Mouse (Mus musculus) lung, embryonic 15.5 days (tissue): ENCODE measurements at regions not wholly inside any gene's neighbourhood (a gene's known extent, or its start where the extent isn't known, plus 50 kb on each side); places are given as distances from the start of the nearest gene placed in this dataset.

Source experiments
- ATAC-seq: fragments of 200-750 bp; cut with Nextera tagmentation; 2 replicates; pipeline ENCODE4 v1.8.0; 2017; ENCODE audit warnings: moderate number of reproducible peaks, borderline replicate concordance; ENCODE audit not compliant: low FRiP score, low TSS enrichment; ENCODE audit errors: extremely low read depth
- H3K27ac ChIP-seq: fragments of 300-500 bp; sonication (generic); 2 replicates; pipeline ENCODE4 v1.5.1; 2015; ENCODE audit warnings: moderate library complexity, mild to moderate bottlenecking, inconsistent platforms
- H3K27me3 ChIP-seq: fragments of 300-500 bp; sonication (generic); 2 replicates; pipeline ENCODE4 v1.6.1; 2015; ENCODE audit warnings: inconsistent platforms
- H3K36me3 ChIP-seq: fragments of 300-500 bp; sonication (generic); 2 replicates; pipeline ENCODE4 v1.6.1; 2015; ENCODE audit warnings: inconsistent platforms
- H3K4me1 ChIP-seq: fragments of 300-500 bp; sonication (generic); 2 replicates; pipeline ENCODE4 v1.6.1; 2015; ENCODE audit warnings: inconsistent platforms
- H3K4me2 ChIP-seq: fragments of 300-500 bp; sonication (generic); 2 replicates; pipeline ENCODE4 v1.6.1; 2015; ENCODE audit warnings: inconsistent platforms, mild to moderate bottlenecking, moderate library complexity
- H3K4me3 ChIP-seq: fragments of 300-500 bp; sonication (generic); 2 replicates; pipeline ENCODE4 v1.5.1; 2015; ENCODE audit warnings: mild to moderate bottlenecking, inconsistent platforms
- H3K9ac ChIP-seq: fragments of 300-500 bp; sonication (generic); 2 replicates; pipeline ENCODE4 v1.6.1; 2015; ENCODE audit warnings: inconsistent platforms
- H3K9me3 ChIP-seq: fragments of 300-500 bp; sonication (generic); 2 replicates; pipeline ENCODE4 v1.6.1; 2016; ENCODE audit warnings: inconsistent platforms
- WGBS: fragments of 180-500 bp; shearing (Covaris S2); methylation state at CpG from one replicate; pipeline ENCODE4 v1.1.7; 2015; 5-methylcytosine and 5-hydroxymethylcytosine counted together

DNA sequence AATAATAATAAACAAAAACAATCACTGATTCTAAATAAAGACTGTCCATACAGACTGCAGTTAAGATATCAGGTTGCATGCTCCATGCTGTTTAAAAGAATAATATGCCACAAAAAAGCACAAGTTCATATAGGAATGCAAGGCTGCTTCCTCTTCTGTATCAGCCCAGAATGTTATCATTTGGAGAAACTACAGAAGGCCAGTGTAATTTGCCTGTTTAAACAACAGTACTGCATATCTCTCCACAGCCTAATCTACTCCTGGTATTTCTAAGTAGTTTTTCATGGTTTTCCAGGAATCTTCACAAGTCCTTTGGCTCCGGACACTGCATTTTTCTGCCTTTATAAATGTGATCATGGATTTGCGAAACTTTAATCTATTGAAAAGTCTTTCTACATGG is 111.9 kb upstream of the Cpeb2 start:
- H3K9ac ChIP-seq = no peak overlapping the region
- H3K4me1 ChIP-seq = no peaks in the 10 kb centered on the region
- no peak overlapping the region for H3K4me3 ChIP-seq
- no peak for ATAC-seq
- no peak overlapping the region for H3K27ac ChIP-seq
- no peaks in the 10 kb centered on the region for H3K36me3 ChIP-seq
- no peak overlapping the region for H3K4me2 ChIP-seq
- WGBS = 46% methylated on average over 2 of the region's 2 CpGs
- H3K27me3 ChIP-seq = no peaks in the 10 kb centered on the region
- no peaks in the 10 kb centered on the region for H3K9me3 ChIP-seq

DNA sequence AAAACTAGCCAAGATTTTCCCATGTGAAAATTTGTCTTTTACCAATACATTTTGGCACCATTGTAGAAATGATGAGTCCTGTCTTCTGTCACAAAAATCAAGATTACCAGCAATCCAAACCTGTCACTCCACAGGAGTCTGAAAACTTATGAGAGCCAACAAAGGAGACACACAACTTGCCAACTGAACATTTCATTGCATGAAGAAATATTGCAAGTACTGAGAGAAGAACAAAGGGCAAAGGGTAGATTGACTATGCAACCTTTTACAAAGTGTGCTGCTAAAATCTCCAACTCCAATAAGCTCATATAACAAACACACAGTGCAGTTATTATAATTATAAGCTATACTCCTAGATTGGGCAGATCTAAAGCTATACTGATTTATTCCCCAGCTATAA is 108.7 kb upstream of the Cpeb2 start:
- no peaks in the 10 kb centered on the region for H3K27me3 ChIP-seq
- H3K9me3 ChIP-seq = no peaks in the 10 kb centered on the region
- no peak overlapping the region for H3K9ac ChIP-seq
- H3K36me3 ChIP-seq = no peaks in the 10 kb centered on the region
- ATAC-seq = no peak
- no peak overlapping the region for H3K27ac ChIP-seq
- no peaks in the 10 kb centered on the region for H3K4me1 ChIP-seq
- H3K4me3 ChIP-seq = no peak overlapping the region
- no peak overlapping the region for H3K4me2 ChIP-seq

DNA sequence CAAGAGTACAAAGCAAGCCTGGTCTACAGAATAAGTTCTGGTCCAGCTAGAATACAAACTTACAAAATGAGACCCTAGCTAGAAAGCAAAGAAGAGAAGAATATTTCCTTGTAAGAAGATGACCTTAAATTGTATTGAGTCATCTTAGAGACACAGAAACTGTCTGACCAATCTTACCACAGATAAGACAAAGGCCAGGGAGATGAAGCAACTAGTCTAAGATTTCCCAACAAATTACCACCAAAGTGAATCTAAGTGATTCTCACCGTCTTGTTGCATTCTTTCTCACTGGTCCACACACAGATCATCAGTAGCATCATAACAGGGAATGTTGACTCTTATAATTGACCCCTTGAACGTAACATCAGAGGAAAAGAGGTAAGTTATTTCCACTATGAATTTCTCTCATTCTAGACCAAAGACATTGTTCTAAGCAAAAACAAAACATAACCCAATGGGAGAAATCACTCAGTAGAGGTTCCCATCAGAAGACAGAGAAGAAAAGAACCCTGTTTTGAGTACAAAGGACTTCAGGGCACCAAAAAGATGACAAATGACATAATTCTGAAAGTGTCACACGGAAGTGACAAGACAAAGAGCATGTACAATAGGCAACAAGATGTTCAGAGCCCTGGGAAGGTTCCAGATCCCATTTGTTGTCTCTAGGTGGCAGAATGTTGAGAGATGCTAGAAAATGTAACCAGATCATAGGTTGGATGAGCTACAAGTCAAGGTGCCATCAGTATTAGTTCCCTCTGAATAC is 107.0 kb upstream of the Cpeb2 start:
- no peak for ATAC-seq
- H3K27ac ChIP-seq = no peak overlapping the region
- H3K9me3 ChIP-seq = no peaks in the 10 kb centered on the region
- H3K4me3 ChIP-seq = no peak overlapping the region
- H3K4me2 ChIP-seq = no peak overlapping the region
- 71% methylated on average over 3 of the region's 3 CpGs for WGBS
- H3K36me3 ChIP-seq = no peaks in the 10 kb centered on the region
- H3K27me3 ChIP-seq = no peaks in the 10 kb centered on the region
- H3K4me1 ChIP-seq = no peaks in the 10 kb centered on the region
- H3K9ac ChIP-seq = no peak overlapping the region

DNA sequence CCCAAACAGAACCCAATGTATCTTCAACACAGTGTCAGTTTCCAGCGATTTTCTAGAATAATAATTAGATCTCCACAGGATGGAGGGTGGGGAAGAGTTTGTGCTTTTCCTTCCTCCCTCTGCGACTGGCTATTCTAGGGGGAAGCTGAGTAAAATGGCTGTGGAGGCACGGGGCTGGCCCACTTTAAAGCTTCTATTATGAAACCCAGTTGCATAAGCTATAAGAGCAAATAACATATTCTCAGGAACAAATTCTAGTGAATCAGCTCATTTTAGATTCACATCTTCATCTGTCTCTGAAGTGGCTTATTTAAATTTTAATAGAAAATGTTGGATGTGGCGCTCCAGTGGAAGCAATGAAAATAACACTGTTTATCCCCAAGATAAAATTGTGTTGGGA is 102.6 kb upstream of the Cpeb2 start:
- Histone ChIP-seq H3K9me3 (no peaks in the 10 kb centered on the region), H3K9ac (no peak overlapping the region), H3K4me3 (no peak overlapping the region), H3K27me3 (no peaks in the 10 kb centered on the region), H3K4me2 (no peak overlapping the region), H3K27ac (no peak overlapping the region), H3K4me1 (no peaks in the 10 kb centered on the region), H3K36me3 (no peaks in the 10 kb centered on the region)
- no peak for ATAC-seq
- 74% methylated on average over 4 of the region's 4 CpGs for WGBS

DNA sequence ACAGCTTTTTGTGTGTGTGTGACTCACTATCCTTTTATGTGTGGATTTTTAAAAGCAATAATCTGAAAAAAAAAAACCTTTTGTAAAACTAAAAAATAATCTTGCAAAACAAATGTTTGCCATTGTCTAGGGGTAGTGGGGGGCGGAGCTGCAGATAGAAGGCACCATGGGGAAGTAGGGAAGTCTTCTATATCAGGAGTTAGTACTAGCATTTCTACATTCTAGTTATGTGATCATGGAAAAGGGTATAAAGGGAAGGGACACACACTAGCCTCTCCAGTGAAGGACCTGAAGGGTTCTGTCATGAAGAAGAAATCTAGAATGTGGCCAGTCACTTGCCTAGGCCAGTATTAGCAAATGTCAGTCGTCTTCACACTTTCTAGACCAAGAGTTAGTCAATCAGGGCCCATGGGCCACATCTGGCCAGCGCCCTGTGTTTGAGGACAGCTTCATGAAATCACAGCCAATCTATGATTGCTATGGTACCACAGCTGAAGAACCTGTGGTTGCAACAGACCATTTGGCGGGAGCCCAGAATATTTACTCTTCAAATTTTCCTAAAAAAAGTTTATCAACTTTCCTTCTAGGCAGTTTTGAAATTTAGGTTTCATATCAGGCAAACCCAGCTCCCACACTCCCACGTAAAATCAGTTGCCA is 101.9 kb upstream of the Cpeb2 start:
- no peak overlapping the region for H3K4me2 ChIP-seq
- H3K9me3 ChIP-seq = no peaks in the 10 kb centered on the region
- no peak overlapping the region for H3K27ac ChIP-seq
- WGBS = 82% methylated on average over 5 of the region's 5 CpGs
- H3K27me3 ChIP-seq = no peaks in the 10 kb centered on the region
- ATAC-seq = no peak
- no peak overlapping the region for H3K9ac ChIP-seq
- no peaks in the 10 kb centered on the region for H3K36me3 ChIP-seq
- H3K4me1 ChIP-seq = no peaks in the 10 kb centered on the region
- no peak overlapping the region for H3K4me3 ChIP-seq

DNA sequence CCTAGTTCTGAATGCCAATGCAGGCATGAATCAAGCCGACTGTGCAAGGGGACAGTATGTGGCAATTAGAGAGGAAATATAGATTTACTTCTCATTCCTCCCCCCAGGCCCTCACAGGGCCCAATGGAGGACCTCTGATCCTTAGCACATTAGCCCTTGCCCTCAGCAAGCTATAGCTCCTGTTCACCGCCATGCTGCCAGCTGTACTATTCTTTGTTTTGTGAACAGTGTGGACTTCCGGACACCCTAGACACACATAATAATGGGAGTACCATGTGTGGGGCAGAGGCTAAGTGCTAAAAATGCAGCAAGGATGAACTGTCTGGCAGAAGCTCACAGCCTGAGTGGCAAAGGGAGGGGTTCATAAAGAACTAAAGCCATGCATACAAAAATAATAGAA is 99.3 kb upstream of the Cpeb2 start:
- ATAC-seq = no peak
- Histone ChIP-seq H3K36me3 (no peaks in the 10 kb centered on the region), H3K27me3 (no peaks in the 10 kb centered on the region), H3K4me2 (no peak overlapping the region), H3K9me3 (no peaks in the 10 kb centered on the region), H3K9ac (no peak overlapping the region), H3K4me3 (no peak overlapping the region), H3K4me1 (no peaks in the 10 kb centered on the region), H3K27ac (no peak overlapping the region)
- 77% methylated on average over 3 of the region's 3 CpGs for WGBS

DNA sequence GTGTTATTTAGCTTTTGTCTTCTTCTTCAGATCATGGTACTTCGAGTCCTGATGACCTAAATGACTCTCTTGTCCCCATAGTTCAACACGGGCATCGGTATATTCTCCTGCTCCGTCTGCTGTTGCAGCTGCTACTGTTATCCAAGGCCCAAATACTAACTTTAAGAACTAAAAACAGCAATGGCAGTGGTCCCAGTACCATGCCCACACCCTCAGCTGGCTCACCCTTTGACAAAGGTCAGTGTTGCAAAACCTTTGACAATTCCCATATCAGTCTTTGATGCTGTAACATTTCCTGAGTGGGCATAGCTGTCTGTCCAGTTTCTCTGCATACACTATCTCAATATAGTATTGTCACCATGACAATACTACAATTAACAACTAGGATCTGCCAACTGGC is 96.8 kb upstream of the Cpeb2 start:
- no peak overlapping the region for H3K4me2 ChIP-seq
- H3K27me3 ChIP-seq = no peaks in the 10 kb centered on the region
- no peak overlapping the region for H3K27ac ChIP-seq
- H3K4me3 ChIP-seq = no peak overlapping the region
- H3K4me1 ChIP-seq = no peaks in the 10 kb centered on the region
- no peaks in the 10 kb centered on the region for H3K9me3 ChIP-seq
- no peak overlapping the region for H3K9ac ChIP-seq
- no peak for ATAC-seq
- no peaks in the 10 kb centered on the region for H3K36me3 ChIP-seq
- 80% methylated on average over 4 of the region's 4 CpGs for WGBS

DNA sequence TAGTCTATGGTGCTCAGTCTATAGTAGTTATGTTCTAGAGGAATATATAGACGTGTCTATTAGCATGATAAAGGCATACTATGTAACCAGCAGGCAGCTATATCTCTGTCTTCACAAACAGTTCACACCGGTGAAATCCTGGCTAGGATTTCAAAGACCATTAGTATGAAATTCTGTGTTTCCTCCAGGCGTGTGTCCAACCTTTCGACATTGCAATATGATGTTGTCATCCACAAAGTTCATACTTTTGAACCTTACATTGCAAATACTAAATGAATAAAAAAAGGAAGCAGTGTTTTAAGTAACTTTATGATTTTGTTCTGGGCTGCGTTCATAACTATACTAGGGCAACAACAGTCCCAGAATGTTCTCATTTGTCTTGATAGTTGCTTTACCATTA is 95.2 kb upstream of the Cpeb2 start:
- Histone ChIP-seq H3K4me3 (no peak overlapping the region), H3K27me3 (no peaks in the 10 kb centered on the region), H3K4me2 (no peak overlapping the region), H3K27ac (no peak overlapping the region), H3K9me3 (no peaks in the 10 kb centered on the region), H3K36me3 (no peaks in the 10 kb centered on the region), H3K9ac (no peak overlapping the region), H3K4me1 (no peaks in the 10 kb centered on the region)
- ATAC-seq = no peak
- 68% methylated on average over 5 of the region's 5 CpGs for WGBS

DNA sequence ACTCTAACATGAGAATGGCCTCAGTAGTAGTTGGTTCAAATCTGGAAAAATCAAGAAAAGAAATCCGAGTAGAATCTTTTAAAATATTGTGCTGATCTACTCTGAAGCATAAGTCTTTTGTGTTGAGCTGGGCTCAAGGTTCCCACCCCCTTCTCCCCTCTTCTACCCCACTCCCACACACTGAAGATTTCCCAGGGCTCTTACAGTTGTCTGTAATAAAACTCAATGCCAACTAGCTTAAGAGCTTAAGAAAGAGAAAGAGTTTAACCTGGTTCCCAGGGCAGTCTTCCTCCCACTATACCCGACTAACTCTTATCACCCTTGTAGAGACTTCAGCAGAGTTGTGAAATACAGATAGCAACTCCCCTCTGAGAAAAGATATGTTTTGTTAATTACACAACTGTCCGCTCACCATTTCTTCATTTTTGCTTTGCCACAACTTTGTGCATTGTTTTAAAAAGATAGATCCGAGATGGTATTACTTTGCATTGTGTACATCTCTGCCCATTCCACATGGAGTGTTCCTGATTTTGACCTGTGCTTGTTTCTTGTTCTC is 94.0 kb upstream of the Cpeb2 start:
- WGBS = 80% methylated on average over 4 of the region's 4 CpGs
- Histone ChIP-seq H3K27me3 (no peaks in the 10 kb centered on the region), H3K4me1 (no peaks in the 10 kb centered on the region), H3K4me2 (no peak overlapping the region), H3K9ac (no peak overlapping the region), H3K4me3 (no peak overlapping the region), H3K27ac (no peak overlapping the region), H3K9me3 (no peaks in the 10 kb centered on the region), H3K36me3 (no peaks in the 10 kb centered on the region)
- no peak for ATAC-seq

DNA sequence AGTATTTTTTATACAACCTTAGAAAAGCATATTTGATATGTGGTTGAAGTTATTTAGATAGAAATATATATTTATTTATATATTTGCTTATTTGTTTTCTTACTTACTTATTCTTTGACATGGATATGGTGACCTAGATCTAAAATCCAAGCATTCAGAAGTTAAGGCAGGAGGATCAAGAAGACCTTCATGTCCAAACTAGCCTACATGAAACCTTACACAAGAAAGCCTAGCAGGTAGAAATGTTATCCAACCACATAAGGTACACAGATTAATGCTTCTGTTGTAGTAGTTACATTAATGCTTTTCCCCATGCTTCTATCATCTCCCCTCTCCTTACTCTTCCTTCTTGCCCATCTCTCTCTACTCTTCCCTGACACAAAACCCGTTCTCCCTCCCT is 93.2 kb upstream of the Cpeb2 start:
- Histone ChIP-seq H3K36me3 (no peaks in the 10 kb centered on the region), H3K4me3 (no peak overlapping the region), H3K4me1 (no peaks in the 10 kb centered on the region), H3K9ac (no peak overlapping the region), H3K4me2 (no peak overlapping the region), H3K27ac (no peak overlapping the region), H3K27me3 (no peaks in the 10 kb centered on the region), H3K9me3 (no peaks in the 10 kb centered on the region)
- ATAC-seq = no peak
- WGBS = 77% methylated on average over 1 of the region's 1 CpGs

DNA sequence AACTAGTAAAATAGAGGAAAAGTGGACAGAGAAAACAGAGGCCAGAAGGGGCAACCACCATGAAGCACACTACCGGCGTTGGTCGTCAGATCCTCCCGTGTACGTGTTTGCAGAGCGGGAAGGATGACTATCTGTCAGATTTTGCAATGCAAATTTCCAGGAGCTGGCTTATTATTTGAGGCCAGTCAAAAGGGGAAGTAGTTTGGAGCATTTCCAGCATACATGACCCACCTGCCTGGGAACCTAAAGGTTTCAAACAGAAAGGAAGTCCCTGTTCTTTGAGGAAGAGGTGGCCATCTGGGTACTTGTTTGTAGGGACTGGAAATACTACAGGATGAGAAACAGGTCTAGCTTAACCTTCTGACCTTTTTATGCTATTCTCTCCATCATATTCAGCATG is 87.0 kb upstream of the Cpeb2 start:
- no peaks in the 10 kb centered on the region for H3K9me3 ChIP-seq
- no peak overlapping the region for H3K27ac ChIP-seq
- ATAC-seq = no peak
- H3K9ac ChIP-seq = no peak overlapping the region
- no peak overlapping the region for H3K4me2 ChIP-seq
- H3K4me3 ChIP-seq = no peak overlapping the region
- H3K36me3 ChIP-seq = no peaks in the 10 kb centered on the region
- WGBS = 84% methylated on average over 6 of the region's 6 CpGs
- no peaks in the 10 kb centered on the region for H3K4me1 ChIP-seq
- H3K27me3 ChIP-seq = no peaks in the 10 kb centered on the region

DNA sequence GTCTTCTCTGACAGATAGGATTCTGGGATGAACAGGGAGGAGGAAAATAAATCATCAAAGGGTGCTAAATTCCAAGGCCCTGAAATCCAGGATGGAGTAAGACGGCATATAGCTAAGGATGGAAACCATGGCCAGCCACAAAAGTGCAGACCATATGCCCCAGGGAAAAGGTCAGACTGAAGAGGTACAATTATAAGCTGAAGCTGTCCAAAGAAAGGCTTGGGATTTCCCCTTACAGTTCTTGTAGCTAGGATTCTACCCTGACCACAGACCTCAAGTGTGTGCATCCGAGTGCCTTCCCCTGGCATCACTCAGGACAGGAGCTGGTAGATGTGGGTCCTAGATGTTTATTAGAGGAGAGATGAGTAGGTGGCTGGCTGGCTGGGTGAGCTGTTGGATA is 86.0 kb upstream of the Cpeb2 start:
- Histone ChIP-seq H3K36me3 (no peaks in the 10 kb centered on the region), H3K27ac (no peak overlapping the region), H3K4me3 (no peak overlapping the region), H3K9ac (no peak overlapping the region), H3K27me3 (no peaks in the 10 kb centered on the region), H3K4me2 (no peak overlapping the region), H3K9me3 (no peaks in the 10 kb centered on the region), H3K4me1 (no peaks in the 10 kb centered on the region)
- 90% methylated on average over 2 of the region's 2 CpGs for WGBS
- no peak for ATAC-seq
